Mouse (Mus musculus): ENCODE results near the gene Ap3d1. TPM values are rescaled to one million over a fixed set of nuclear protein-coding genes. Genes with fewer than 3 reads are reported as not detected.

The Ap3d1 gene
- polyA plus RNA-seq, 1 experiment from 2014 or later = 126 TPM

GRCm38 (mm10) chr10:80768365-80768764 lies 26.3 kb upstream of the Ap3d1 start:
- Histone ChIP-seq H3K36me3 (ENCODE audit: inconsistent target) (peaks cover 76% of the 10 kb centered on the region), H3K4me3 (ENCODE audit: inconsistent target) (no peak overlapping the region), H3K79me2 (ENCODE audit: inconsistent target) (peaks cover 30% of the 10 kb centered on the region), H3K27ac (no peak overlapping the region)
- 85% methylated on average over 4 of the region's 6 CpGs for WGBS (ENCODE audit: missing documents)

GRCm38 (mm10) chr10:80766161-80766815 lies 24.2 kb upstream of the Ap3d1 start:
- H3K36me3 ChIP-seq (ENCODE audit: inconsistent target) = peaks cover 56% of the 10 kb centered on the region
- no peak overlapping the region for H3K27ac ChIP-seq
- H3K4me3 ChIP-seq (ENCODE audit: inconsistent target) = no peak overlapping the region
- WGBS (ENCODE audit: missing documents) = 95% methylated on average over 10 of the region's 10 CpGs
- H3K79me2 ChIP-seq (ENCODE audit: inconsistent target) = peaks cover 51% of the 10 kb centered on the region

GRCm38 (mm10) chr10:80765746-80766145 lies 23.7 kb upstream of the Ap3d1 start:
- peaks cover 50% of the 10 kb centered on the region for H3K36me3 ChIP-seq (ENCODE audit: inconsistent target)
- no peak overlapping the region for H3K27ac ChIP-seq
- H3K4me3 ChIP-seq (ENCODE audit: inconsistent target) = no peak overlapping the region
- H3K79me2 ChIP-seq (ENCODE audit: inconsistent target) = peaks cover 57% of the 10 kb centered on the region
- 100% methylated on average over 2 of the region's 2 CpGs for WGBS (ENCODE audit: missing documents)

GRCm38 (mm10) chr10:80763502-80763901 lies 21.4 kb upstream of the Ap3d1 start:
- Histone ChIP-seq H3K4me3 (ENCODE audit: inconsistent target) (no peak overlapping the region), H3K79me2 (ENCODE audit: inconsistent target) (peaks cover 79% of the 10 kb centered on the region), H3K36me3 (ENCODE audit: inconsistent target) (peaks cover 32% of the 10 kb centered on the region), H3K27ac (no peak overlapping the region)
- 28% methylated on average over 2 of the region's 2 CpGs for WGBS (ENCODE audit: missing documents)

GRCm38 (mm10) chr10:80761821-80762220 lies 19.8 kb upstream of the Ap3d1 start:
- Histone ChIP-seq H3K4me3 (ENCODE audit: inconsistent target) (no peak overlapping the region), H3K79me2 (ENCODE audit: inconsistent target) (peaks cover 96% of the 10 kb centered on the region), H3K36me3 (ENCODE audit: inconsistent target) (peaks cover 18% of the 10 kb centered on the region), H3K27ac (no peak overlapping the region)
- whole genome bisulfite sequencing (ENCODE audit: missing documents) = 88% methylated on average over 3 of the region's 3 CpGs

GRCm38 (mm10) chr10:80760596-80761524 lies 18.8 kb upstream of the Ap3d1 start:
- H3K36me3 ChIP-seq (ENCODE audit: inconsistent target) = peaks cover 9% of the 10 kb centered on the region; the same call in 1 of the 2 replicates
- 88% methylated on average over 4 of the region's 4 CpGs for WGBS (ENCODE audit: missing documents)
- H3K27ac ChIP-seq = no peak overlapping the region
- H3K4me3 ChIP-seq (ENCODE audit: inconsistent target) = no peak overlapping the region
- H3K79me2 ChIP-seq (ENCODE audit: inconsistent target) = peaks cover 98% of the 10 kb centered on the region

GRCm38 (mm10) chr10:80758651-80759050 lies 16.6 kb upstream of the Ap3d1 start:
- H3K36me3 ChIP-seq (ENCODE audit: inconsistent target) = no peaks in the 10 kb centered on the region
- 54% methylated on average over 7 of the region's 7 CpGs for WGBS (ENCODE audit: missing documents)
- no peak overlapping the region for H3K4me3 ChIP-seq (ENCODE audit: inconsistent target)

GRCm38 (mm10) chr10:80757717-80758116 lies 15.7 kb upstream of the Ap3d1 start:
- Histone ChIP-seq H3K36me3 (ENCODE audit: inconsistent target) (no peaks in the 10 kb centered on the region), H3K79me2 (ENCODE audit: inconsistent target) (peaks cover 73% of the 10 kb centered on the region), H3K27ac (peak overlapping the region; percentile 33), H3K4me3 (ENCODE audit: inconsistent target) (no peak overlapping the region)
- WGBS (ENCODE audit: missing documents) = 80% methylated on average over 5 of the region's 5 CpGs

More at GRCm38 (mm10) chr10:80758651-80759050, 16.6 kb upstream of the Ap3d1 start:
- Histone ChIP-seq H3K27ac (peak overlapping the region; percentile 33), H3K79me2 (ENCODE audit: inconsistent target) (peaks cover 80% of the 10 kb centered on the region)

- H3K36me3 ChIP-seq (ENCODE audit: inconsistent target) = no peaks in the 10 kb centered on the region
- 68% methylated on average over 4 of the region's 4 CpGs for WGBS (ENCODE audit: missing documents)
- H3K4me3 ChIP-seq (ENCODE audit: inconsistent target) = no peak overlapping the region
- H3K79me2 ChIP-seq (ENCODE audit: inconsistent target) = peaks cover 65% of the 10 kb centered on the region
- 0 out of 2 replicates have a peak overlapping the region, but pooled peaks have one; percentile 55 for H3K27ac ChIP-seq
Observed at GRCm38 (mm10) chr10:80756967-80757366, 14.9 kb upstream of the Ap3d1 start.

- H3K4me3 ChIP-seq (ENCODE audit: inconsistent target) = peak overlapping the region; percentile 79
- H3K27ac ChIP-seq = peak overlapping the region; percentile 55
- WGBS (ENCODE audit: missing documents) = 66% methylated on average over 2 of the region's 2 CpGs
Observed at GRCm38 (mm10) chr10:80756509-80756908, 14.4 kb upstream of the Ap3d1 start.

GRCm38 (mm10) chr10:80756099-80756498 lies 14.0 kb upstream of the Ap3d1 start:
- H3K36me3 ChIP-seq (ENCODE audit: inconsistent target) = no peaks in the 10 kb centered on the region
- WGBS (ENCODE audit: missing documents) = 40% methylated on average over 3 of the region's 3 CpGs
- H3K4me3 ChIP-seq (ENCODE audit: inconsistent target) = peak overlapping the region; percentile 79
- peaks cover 57% of the 10 kb centered on the region for H3K79me2 ChIP-seq (ENCODE audit: inconsistent target)
- H3K27ac ChIP-seq = peak overlapping the region; percentile 55

More at GRCm38 (mm10) chr10:80756509-80756908, 14.4 kb upstream of the Ap3d1 start:
- Histone ChIP-seq H3K79me2 (ENCODE audit: inconsistent target) (peaks cover 61% of the 10 kb centered on the region), H3K36me3 (ENCODE audit: inconsistent target) (no peaks in the 10 kb centered on the region)

- Histone ChIP-seq H3K4me3 (ENCODE audit: inconsistent target) (peak overlapping the region; percentile 79), H3K27ac (peak overlapping the region; percentile 55), H3K36me3 (ENCODE audit: inconsistent target) (no peaks in the 10 kb centered on the region), H3K79me2 (ENCODE audit: inconsistent target) (peaks cover 50% of the 10 kb centered on the region)
- under 1% methylated on average over 71 of the region's 75 CpGs for WGBS (ENCODE audit: missing documents)
Observed at GRCm38 (mm10) chr10:80755291-80756015, 13.4 kb upstream of the Ap3d1 start.

GRCm38 (mm10) chr10:80754594-80755290 lies 12.7 kb upstream of the Ap3d1 start, which contains the start of gene Dot1l:
Dot1l (plus strand) TSS chr10:80755206.
- under 1% methylated on average over 56 of the region's 57 CpGs for WGBS (ENCODE audit: missing documents)
- Histone ChIP-seq H3K79me2 (ENCODE audit: inconsistent target) (peaks cover 43% of the 10 kb centered on the region), H3K27ac (peak within 1 kb of the TSS; percentile 55), H3K36me3 (ENCODE audit: inconsistent target) (no peaks in the 10 kb centered on the region), H3K4me3 (ENCODE audit: inconsistent target) (peak within 1 kb of the TSS; percentile 79)
